Mouse (Mus musculus) spleen, adult 2 months (tissue): ENCODE results near the gene Arhgap31. TPM values are rescaled to one million over a fixed set of nuclear protein-coding genes. Genes with fewer than 3 reads are reported as not detected.

Experiments used
- DNase-seq, 2 experiments: peaks; one replicate each; pipeline versions ENCODE4 v3.0.0 to v3.0.0-alpha.2; 2012 to 2021; ENCODE audit warnings: low spot score in 2 of 2, low read depth in 1 of 2
- H3K27ac ChIP-seq: fragments of 200-500 bp; 2 replicates; pipeline ENCODE4 v1.5.1; 2012; ENCODE audit warnings: low read length, inconsistent platforms; ENCODE audit not compliant: insufficient read depth
- H3K27me3 ChIP-seq: fragments of 200-500 bp; 2 replicates; pipeline ENCODE4 v1.6.1; 2012; ENCODE audit warnings: mild to moderate bottlenecking, moderate library complexity, low read length, inconsistent platforms; ENCODE audit not compliant: control insufficient read depth, insufficient read depth
- H3K36me3 ChIP-seq: fragments of 200-500 bp; 2 replicates; pipeline ENCODE4 v1.6.1; 2012; ENCODE audit warnings: mild to moderate bottlenecking, low read length, inconsistent platforms; ENCODE audit not compliant: control insufficient read depth, insufficient read depth
- H3K4me1 ChIP-seq: fragments of 200-500 bp; 2 replicates; pipeline ENCODE4 v1.6.1; 2011; ENCODE audit warnings: inconsistent platforms; ENCODE audit not compliant: control insufficient read depth, insufficient read depth, insufficient read length
- H3K4me3 ChIP-seq: fragments of 200-500 bp; 2 replicates; pipeline ENCODE4 v1.5.1; 2011; ENCODE audit warnings: mild to moderate bottlenecking, inconsistent platforms; ENCODE audit not compliant: insufficient read depth, insufficient read length; ENCODE audit errors: extremely low read depth
- CTCF ChIP-seq: fragments of 200-500 bp; IDR thresholded peaks from 2 replicates; pipeline ENCODE4 v1.5.1; 2011; ENCODE audit warnings: mild to moderate bottlenecking, inconsistent platforms; ENCODE audit not compliant: insufficient read depth, insufficient read length, insufficient replicate concordance; ENCODE audit errors: extremely low read depth
- POLR2A ChIP-seq: fragments of 200-500 bp; IDR thresholded peaks from 2 replicates; pipeline ENCODE4 v1.6.1; 2011; ENCODE audit warnings: low read depth, low read length, inconsistent platforms
- WGBS: fragments of 180-500 bp; shearing (Covaris S2); methylation state at CpG from one replicate; pipeline ENCODE4 v1.1.7; 2018; 5-methylcytosine and 5-hydroxymethylcytosine counted together
- polyA plus RNA-seq: library from polyadenylated mRNA; depleted of rRNA; stranded (reverse); fragments of >200 nt; gene quantifications from 2 replicates; pipeline ENCODE4 v1.2.3, GENCODE M21; 2012; rRNA removed

The Arhgap31 gene
- 3.7 and 3.8 TPM in 2 replicates for polyA plus RNA-seq

GRCm38 (mm10) chr16:38712581-38713403 is at the start of gene Arhgap31:
TSS of gene Arhgap31 (minus strand) at chr16:38713274.
- TF ChIP-seq CTCF (no peak), POLR2A (peak; percentile 28)
- Histone ChIP-seq H3K4me3 (peak within 1 kb of the TSS; percentile 71), H3K27me3 (no peaks in the 10 kb centered on the region), H3K4me1 (peaks cover 10% of the 10 kb centered on the region; the same call in 1 of the 2 replicates), H3K36me3 (no peaks in the 10 kb centered on the region), H3K27ac (peak within 1 kb of the TSS; percentile 83)
- WGBS, result under 1% methylated on average over 72 of the region's 74 CpGs
- peak in 1 of 2 experiments; percentile 64 for DNase-seq

- no peak for DNase-seq
- TF ChIP-seq CTCF, result no peak
- no peak for TF ChIP-seq POLR2A
- H3K36me3 ChIP-seq, result no peaks in the 10 kb centered on the region
- H3K4me1 ChIP-seq, result peaks cover 9% of the 10 kb centered on the region; the same call in 1 of the 2 replicates
- whole genome bisulfite sequencing, result 80% methylated on average over 8 of the region's 8 CpGs
- no peak overlapping the region for H3K27ac ChIP-seq
- H3K4me3 ChIP-seq, result no peak overlapping the region
- no peaks in the 10 kb centered on the region for H3K27me3 ChIP-seq
Measured at GRCm38 (mm10) chr16:38762401-38762800, 49.3 kb upstream of the Arhgap31 start.

GRCm38 (mm10) chr16:38761972-38762371 is 48.9 kb upstream of the Arhgap31 start:
- no peaks in the 10 kb centered on the region for H3K36me3 ChIP-seq

GRCm38 (mm10) chr16:38760834-38761375 is 47.8 kb upstream of the Arhgap31 start:
- WGBS, result 20% methylated on average over 6 of the region's 6 CpGs
- Histone ChIP-seq H3K27ac (no peak overlapping the region), H3K4me1 (peaks cover 9% of the 10 kb centered on the region; the same call in 1 of the 2 replicates), H3K36me3 (no peaks in the 10 kb centered on the region), H3K27me3 (no peaks in the 10 kb centered on the region), H3K4me3 (no peak overlapping the region)
- DNase-seq, result no peak
- no peak for TF ChIP-seq CTCF
- TF ChIP-seq POLR2A, result no peak

More at GRCm38 (mm10) chr16:38761972-38762371, 48.9 kb upstream of the Arhgap31 start:
- WGBS, result 88% methylated on average over 5 of the region's 5 CpGs
- TF ChIP-seq POLR2A (no peak), CTCF (no peak)
- Histone ChIP-seq H3K4me1 (peaks cover 9% of the 10 kb centered on the region; the same call in 1 of the 2 replicates), H3K27ac (no peak overlapping the region), H3K27me3 (no peaks in the 10 kb centered on the region), H3K4me3 (no peak overlapping the region)
- DNase-seq, result no peak

GRCm38 (mm10) chr16:38760239-38760638 is 47.2 kb upstream of the Arhgap31 start:
- DNase-seq, result no peak
- WGBS, result 85% methylated on average over 5 of the region's 5 CpGs
- no peak overlapping the region for H3K4me3 ChIP-seq
- TF ChIP-seq POLR2A (no peak), CTCF (no peak)
- H3K4me1 ChIP-seq, result peaks cover 9% of the 10 kb centered on the region; the same call in 1 of the 2 replicates
- H3K36me3 ChIP-seq, result no peaks in the 10 kb centered on the region
- no peak overlapping the region for H3K27ac ChIP-seq
- no peaks in the 10 kb centered on the region for H3K27me3 ChIP-seq

GRCm38 (mm10) chr16:38758104-38758861 is 45.2 kb upstream of the Arhgap31 start:
- Histone ChIP-seq H3K36me3 (no peaks in the 10 kb centered on the region), H3K27ac (peak overlapping the region; percentile 18; the same call in 1 of the 2 replicates), H3K27me3 (no peaks in the 10 kb centered on the region), H3K4me3 (no peak overlapping the region), H3K4me1 (peaks cover 8% of the 10 kb centered on the region; the same call in 1 of the 2 replicates)
- no peak for DNase-seq
- WGBS, result 61% methylated on average over 12 of the region's 12 CpGs
- TF ChIP-seq CTCF, result no peak
- no peak for TF ChIP-seq POLR2A

GRCm38 (mm10) chr16:38757626-38758025 is 44.6 kb upstream of the Arhgap31 start:
- H3K4me1 ChIP-seq, result peaks cover 6% of the 10 kb centered on the region; the same call in 1 of the 2 replicates
- DNase-seq, result no peak
- no peaks in the 10 kb centered on the region for H3K27me3 ChIP-seq

More at GRCm38 (mm10) chr16:38757626-38758025, 44.6 kb upstream of the Arhgap31 start:
- no peak overlapping the region for H3K4me3 ChIP-seq
- TF ChIP-seq POLR2A (no peak), CTCF (no peak)
- H3K36me3 ChIP-seq, result no peaks in the 10 kb centered on the region
- H3K27ac ChIP-seq, result no peak overlapping the region
- WGBS, result 95% methylated on average over 19 of the region's 19 CpGs
